Mouse (Mus musculus): ENCODE data around the gene Ola1. TPM values are rescaled to one million over a fixed set of nuclear protein-coding genes. Genes with fewer than 3 reads are reported as not detected.
A peak's percentile ranks its signal among the peaks of the same experiment; 100 is the strongest.

The Ola1 gene
- polyA plus RNA-seq (2016; fragmentation: Nextera tagmentation; extraction: Ambion mirVana) = 73.2 and 80.8 TPM in 2 replicates

GRCm38 (mm10) chr2:73218913-73219312 lies at the start of gene Ola1:
Ola1 (minus strand) TSS chr2:73218924.
- no peak within 1 kb of the TSS for H3K27ac ChIP-seq
- no peaks in the 10 kb centered on the region for H3K27me3 ChIP-seq (ENCODE audit: insufficient read depth, poor library complexity, severe bottlenecking)
- no peaks in the 10 kb centered on the region for H3K36me3 ChIP-seq
- DNase-seq (ENCODE audit: low spot score) = no peak
- no peak within 1 kb of the TSS for H3K4me3 ChIP-seq
- no peaks in the 10 kb centered on the region for H3K9me3 ChIP-seq
- WGBS = 87% methylated on average over 5 of the region's 5 CpGs
- no peaks in the 10 kb centered on the region; the same call in 1 of the 2 replicates for H3K4me1 ChIP-seq

- H3K36me3 ChIP-seq = no peaks in the 10 kb centered on the region
- DNase-seq (ENCODE audit: low spot score) = no peak
- WGBS = 3% methylated on average over 12 of the region's 12 CpGs
Observed at GRCm38 (mm10) chr2:73268281-73268680, 49.6 kb upstream of the Ola1 start.

GRCm38 (mm10) chr2:73267818-73268217 lies 49.1 kb upstream of the Ola1 start:
- H3K27me3 ChIP-seq (ENCODE audit: insufficient read depth, poor library complexity, severe bottlenecking) = peaks cover 98% of the 10 kb centered on the region
- no peaks in the 10 kb centered on the region for H3K36me3 ChIP-seq
- no peak overlapping the region for H3K27ac ChIP-seq
- no peaks in the 10 kb centered on the region for H3K9me3 ChIP-seq
- peaks cover 57% of the 10 kb centered on the region for H3K4me1 ChIP-seq
- no peak for DNase-seq (ENCODE audit: low spot score)
- H3K4me3 ChIP-seq = no peak overlapping the region
- WGBS = 2% methylated on average over 4 of the region's 4 CpGs

More at GRCm38 (mm10) chr2:73268281-73268680, 49.6 kb upstream of the Ola1 start:
- Histone ChIP-seq H3K9me3 (no peaks in the 10 kb centered on the region), H3K4me3 (no peak overlapping the region), H3K27me3 (ENCODE audit: insufficient read depth, poor library complexity, severe bottlenecking) (peaks cover 98% of the 10 kb centered on the region), H3K27ac (no peak overlapping the region), H3K4me1 (peaks cover 61% of the 10 kb centered on the region)

GRCm38 (mm10) chr2:73267231-73267630 lies 48.5 kb upstream of the Ola1 start:
- no peaks in the 10 kb centered on the region for H3K9me3 ChIP-seq
- WGBS = 35% methylated on average over 3 of the region's 3 CpGs
- H3K4me1 ChIP-seq = peaks cover 52% of the 10 kb centered on the region

GRCm38 (mm10) chr2:73266623-73267022 lies 47.9 kb upstream of the Ola1 start:
- DNase-seq (ENCODE audit: low spot score) = no peak
- peaks cover 46% of the 10 kb centered on the region for H3K4me1 ChIP-seq

More at GRCm38 (mm10) chr2:73267231-73267630, 48.5 kb upstream of the Ola1 start:
- H3K4me3 ChIP-seq = no peak overlapping the region
- no peak for DNase-seq (ENCODE audit: low spot score)
- peaks cover 98% of the 10 kb centered on the region for H3K27me3 ChIP-seq (ENCODE audit: insufficient read depth, poor library complexity, severe bottlenecking)
- no peak overlapping the region for H3K27ac ChIP-seq
- H3K36me3 ChIP-seq = no peaks in the 10 kb centered on the region

GRCm38 (mm10) chr2:73266011-73266410 lies 47.3 kb upstream of the Ola1 start:
- WGBS = 8% methylated on average over 5 of the region's 5 CpGs
- no peak for DNase-seq (ENCODE audit: low spot score)
- no peaks in the 10 kb centered on the region for H3K36me3 ChIP-seq
- no peak overlapping the region for H3K4me3 ChIP-seq
- H3K27me3 ChIP-seq (ENCODE audit: insufficient read depth, poor library complexity, severe bottlenecking) = peaks cover 92% of the 10 kb centered on the region
- H3K4me1 ChIP-seq = peaks cover 39% of the 10 kb centered on the region
- no peaks in the 10 kb centered on the region for H3K9me3 ChIP-seq
- no peak overlapping the region for H3K27ac ChIP-seq

More at GRCm38 (mm10) chr2:73266623-73267022, 47.9 kb upstream of the Ola1 start:
- Histone ChIP-seq H3K27me3 (ENCODE audit: insufficient read depth, poor library complexity, severe bottlenecking) (peaks cover 99% of the 10 kb centered on the region), H3K9me3 (no peaks in the 10 kb centered on the region), H3K36me3 (no peaks in the 10 kb centered on the region), H3K4me3 (no peak overlapping the region), H3K27ac (no peak overlapping the region)
- 43% methylated on average over 1 of the region's 1 CpGs for WGBS

- Histone ChIP-seq H3K4me1 (peaks cover 30% of the 10 kb centered on the region), H3K27me3 (ENCODE audit: insufficient read depth, poor library complexity, severe bottlenecking) (peaks cover 79% of the 10 kb centered on the region), H3K36me3 (no peaks in the 10 kb centered on the region), H3K9me3 (no peaks in the 10 kb centered on the region), H3K4me3 (peak overlapping the region; percentile 62), H3K27ac (no peak overlapping the region)
- under 1% methylated on average over 10 of the region's 11 CpGs for whole genome bisulfite sequencing
- peak; percentile 77 for DNase-seq (ENCODE audit: low spot score)
Observed at GRCm38 (mm10) chr2:73264611-73265195, 46.0 kb upstream of the Ola1 start.

- WGBS = under 1% methylated on average over 38 of the region's 38 CpGs
- Histone ChIP-seq H3K9me3 (no peaks in the 10 kb centered on the region), H3K4me3 (peak overlapping the region; percentile 62), H3K36me3 (no peaks in the 10 kb centered on the region), H3K27me3 (ENCODE audit: insufficient read depth, poor library complexity, severe bottlenecking) (peaks cover 72% of the 10 kb centered on the region), H3K27ac (0 out of 2 replicates have a peak overlapping the region, but pooled peaks have one; percentile 56), H3K4me1 (peaks cover 27% of the 10 kb centered on the region)
- DNase-seq (ENCODE audit: low spot score) = peak; percentile 76
Observed at GRCm38 (mm10) chr2:73263794-73264610, 45.3 kb upstream of the Ola1 start.

- Histone ChIP-seq H3K9me3 (no peaks in the 10 kb centered on the region), H3K27me3 (ENCODE audit: insufficient read depth, poor library complexity, severe bottlenecking) (peaks cover 65% of the 10 kb centered on the region), H3K4me3 (peak overlapping the region; percentile 62), H3K36me3 (no peaks in the 10 kb centered on the region), H3K27ac (0 out of 2 replicates have a peak overlapping the region, but pooled peaks have one; percentile 56), H3K4me1 (peaks cover 27% of the 10 kb centered on the region)
- DNase-seq (ENCODE audit: low spot score) = no peak
- WGBS = 4% methylated on average over 16 of the region's 16 CpGs
Observed at GRCm38 (mm10) chr2:73263172-73263765, 44.5 kb upstream of the Ola1 start.

GRCm38 (mm10) chr2:73248701-73249100 lies 30.0 kb upstream of the Ola1 start:
- Histone ChIP-seq H3K9me3 (no peaks in the 10 kb centered on the region), H3K27ac (no peak overlapping the region)

GRCm38 (mm10) chr2:73241299-73241698 lies 22.6 kb upstream of the Ola1 start:
- Histone ChIP-seq H3K4me3 (no peak overlapping the region), H3K27me3 (ENCODE audit: insufficient read depth, poor library complexity, severe bottlenecking) (no peaks in the 10 kb centered on the region), H3K36me3 (no peaks in the 10 kb centered on the region), H3K27ac (no peak overlapping the region), H3K4me1 (no peaks in the 10 kb centered on the region), H3K9me3 (no peaks in the 10 kb centered on the region)
- WGBS = 80% methylated on average over 4 of the region's 4 CpGs
- DNase-seq (ENCODE audit: low spot score) = no peak

More at GRCm38 (mm10) chr2:73248701-73249100, 30.0 kb upstream of the Ola1 start:
- H3K27me3 ChIP-seq (ENCODE audit: insufficient read depth, poor library complexity, severe bottlenecking) = no peaks in the 10 kb centered on the region
- no peaks in the 10 kb centered on the region for H3K36me3 ChIP-seq
- H3K4me3 ChIP-seq = no peak overlapping the region
- DNase-seq (ENCODE audit: low spot score) = no peak
- no peaks in the 10 kb centered on the region for H3K4me1 ChIP-seq
- 75% methylated on average over 4 of the region's 4 CpGs for WGBS

GRCm38 (mm10) chr2:73231081-73231480 lies 12.4 kb upstream of the Ola1 start:
- no peak overlapping the region for H3K27ac ChIP-seq
- H3K36me3 ChIP-seq = no peaks in the 10 kb centered on the region
- H3K4me1 ChIP-seq = no peaks in the 10 kb centered on the region
- DNase-seq (ENCODE audit: low spot score) = no peak
- no peak overlapping the region for H3K4me3 ChIP-seq
- no peaks in the 10 kb centered on the region for H3K27me3 ChIP-seq (ENCODE audit: insufficient read depth, poor library complexity, severe bottlenecking)
- H3K9me3 ChIP-seq = no peaks in the 10 kb centered on the region
- WGBS = 56% methylated on average over 3 of the region's 3 CpGs

All from heart, embryonic 10.5 days (tissue).